Mouse (Mus musculus) myocyte (in vitro differentiated cells): ENCODE results near the gene Nup93. TPM values are rescaled to one million over a fixed set of nuclear protein-coding genes. Genes with fewer than 3 reads are reported as not detected.

ENCODE experiments used
- H3K27me3 ChIP-seq: one replicate; pipeline ENCODE4 v1.6.1; 2011; ENCODE audit not compliant: control insufficient read depth, insufficient read depth, insufficient read length
- H3K36me3 ChIP-seq: one replicate; pipeline ENCODE4 v1.6.1; 2011; ENCODE audit not compliant: control insufficient read depth, insufficient read depth
- H3K4me2 ChIP-seq: one replicate; pipeline ENCODE4 v1.6.1; 2011; ENCODE audit warnings: low read depth, control low read depth
- H3K4me3 ChIP-seq: one replicate; pipeline ENCODE4 v1.5.1; 2011; ENCODE audit warnings: mild to moderate bottlenecking, control low read depth, moderate library complexity
- H3K79me2 ChIP-seq: one replicate; pipeline ENCODE4 v1.6.1; 2011; ENCODE audit not compliant: control insufficient read depth, insufficient read depth
- H3ac ChIP-seq: one replicate; pipeline ENCODE4 v1.6.1; 2011; ENCODE audit not compliant: control insufficient read depth, insufficient read length
- CEBPB ChIP-seq: IDR thresholded peaks from 2 replicates; pipeline ENCODE4 v1.6.1; 2011; ENCODE audit warnings: mild to moderate bottlenecking, moderate library complexity; ENCODE audit not compliant: poor library complexity, insufficient read depth, severe bottlenecking
- E2F4 ChIP-seq: IDR thresholded peaks from one replicate; pipeline ENCODE4 v1.6.1; 2011; ENCODE audit warnings: mild to moderate bottlenecking, control low read depth, moderate library complexity; ENCODE audit not compliant: insufficient read depth
- MAX ChIP-seq: IDR thresholded peaks from one replicate; pipeline ENCODE4 v1.6.1; 2011; ENCODE audit warnings: low read depth, mild to moderate bottlenecking, control low read depth
- MYOD1 ChIP-seq, 3 experiments: IDR thresholded peaks; one replicate each; pipeline ENCODE4 v1.6.1; 2011; ENCODE audit warnings: control low read depth in 2 of 3, low read depth in 2 of 3, mild to moderate bottlenecking in 2 of 3, moderate library complexity in 1 of 3; ENCODE audit not compliant: insufficient read length in 2 of 3, control insufficient read depth in 1 of 3
- MYOG ChIP-seq, 3 experiments: IDR thresholded peaks; one replicate each; pipeline ENCODE4 v1.6.1; 2011; ENCODE audit warnings: control low read depth in 2 of 3, low read depth in 2 of 3, mild to moderate bottlenecking in 2 of 3; ENCODE audit not compliant: insufficient read length in 2 of 3, control insufficient read depth in 1 of 3, insufficient read depth in 1 of 3
- POLR2A ChIP-seq: IDR thresholded peaks from one replicate; pipeline ENCODE4 v1.6.1; 2011; ENCODE audit warnings: low read depth, mild to moderate bottlenecking, control low read depth, moderate library complexity; ENCODE audit not compliant: insufficient read length
- POLR2AphosphoS2 ChIP-seq: IDR thresholded peaks from one replicate; pipeline ENCODE4 v1.6.1; 2011; ENCODE audit warnings: low read depth, control low read depth; ENCODE audit not compliant: insufficient read length
- REST ChIP-seq: IDR thresholded peaks from one replicate; pipeline ENCODE4 v1.6.1; 2011; ENCODE audit warnings: mild to moderate bottlenecking, control low read depth, moderate library complexity; ENCODE audit not compliant: insufficient read depth, insufficient read length
- SRF ChIP-seq: IDR thresholded peaks from one replicate; pipeline ENCODE4 v1.6.1; 2011; ENCODE audit warnings: low read depth; ENCODE audit not compliant: control insufficient read depth, insufficient read length
- TCF12 ChIP-seq: IDR thresholded peaks from one replicate; pipeline ENCODE4 v1.6.1; 2011; ENCODE audit warnings: mild to moderate bottlenecking, control low read depth; ENCODE audit not compliant: poor library complexity, insufficient read depth, severe bottlenecking
- TCF3 ChIP-seq: IDR thresholded peaks from one replicate; pipeline ENCODE4 v1.6.1; 2011; ENCODE audit warnings: low read depth, control low read depth; ENCODE audit not compliant: insufficient read length
- USF1 ChIP-seq: IDR thresholded peaks from one replicate; pipeline ENCODE4 v1.6.1; 2011; ENCODE audit warnings: low read depth, mild to moderate bottlenecking, control low read depth, moderate library complexity
- polyA plus RNA-seq: library from polyadenylated mRNA; unstranded; fragments of >200 nt; fragmentation: generic; extraction: Trizol; gene quantifications from one replicate; pipeline ENCODE4 v1.2.1, GENCODE M21; 2012; ENCODE audit warnings: missing spikeins

Gene Nup93
- polyA plus RNA-seq, 1 experiment = 38.1 TPM

GRCm38 (mm10) chr8:94322083-94322482 lies 107.7 kb downstream of the Nup93 start:
- H3K4me3 ChIP-seq = no peak overlapping the region

GRCm38 (mm10) chr8:94323041-94323440 lies 108.7 kb downstream of the Nup93 start:
- TF ChIP-seq E2F4 (no peak), TCF12 (no peak), POLR2AphosphoS2 (no peak), POLR2A (no peak), CEBPB (no peak), REST (no peak), MYOG (IDR thresholded peaks at IDR 0.05; ENCODE audit: control insufficient read depth in 1 of 3, insufficient read depth in 1 of 3, insufficient read length in 2 of 3, low read depth in 2 of 3) (no peak), MAX (no peak)
- Histone ChIP-seq H3K4me3 (no peak overlapping the region), H3ac (no peak overlapping the region), H3K27me3 (no peaks in the 10 kb centered on the region), H3K4me2 (no peak overlapping the region), H3K79me2 (no peaks in the 10 kb centered on the region), H3K36me3 (no peaks in the 10 kb centered on the region)

More at GRCm38 (mm10) chr8:94322083-94322482, 107.7 kb downstream of the Nup93 start:
- Histone ChIP-seq H3K36me3 (no peaks in the 10 kb centered on the region), H3K27me3 (no peaks in the 10 kb centered on the region), H3K4me2 (no peak overlapping the region), H3ac (no peak overlapping the region), H3K79me2 (no peaks in the 10 kb centered on the region)
- TF ChIP-seq MYOD1 (IDR thresholded peaks at IDR 0.05; ENCODE audit: control insufficient read depth in 1 of 3, insufficient read length in 2 of 3, low read depth in 2 of 3) (peak; percentile 38 to 56 (median 52)), TCF12 (peak; percentile 46), SRF (no peak), MYOG (IDR thresholded peaks at IDR 0.05; ENCODE audit: control insufficient read depth in 1 of 3, insufficient read depth in 1 of 3, insufficient read length in 2 of 3, low read depth in 2 of 3) (peak in 2 of 3 experiments; percentile 34 to 67)

- TF ChIP-seq MYOG (IDR thresholded peaks at IDR 0.05; ENCODE audit: control insufficient read depth in 1 of 3, insufficient read depth in 1 of 3, insufficient read length in 2 of 3, low read depth in 2 of 3) (no peak), TCF12 (no peak), MYOD1 (IDR thresholded peaks at IDR 0.05; ENCODE audit: control insufficient read depth in 1 of 3, insufficient read length in 2 of 3, low read depth in 2 of 3) (no peak), USF1 (no peak), CEBPB (no peak), MAX (no peak), SRF (no peak), POLR2AphosphoS2 (no peak)
- Histone ChIP-seq H3K4me2 (no peak overlapping the region), H3K4me3 (no peak overlapping the region), H3K36me3 (no peaks in the 10 kb centered on the region), H3K27me3 (no peaks in the 10 kb centered on the region), H3K79me2 (no peaks in the 10 kb centered on the region), H3ac (no peak overlapping the region)
These were observed 109.7 kb downstream of the Nup93 start for GRCm38 (mm10) chr8:94324071-94324470.

- Histone ChIP-seq H3K4me2 (no peak overlapping the region), H3K36me3 (no peaks in the 10 kb centered on the region), H3K79me2 (no peaks in the 10 kb centered on the region), H3K4me3 (no peak overlapping the region), H3K27me3 (no peaks in the 10 kb centered on the region), H3ac (no peak overlapping the region)
- no peak for TF ChIP-seq SRF
- TF ChIP-seq CEBPB = no peak
- TF ChIP-seq MYOD1 (IDR thresholded peaks at IDR 0.05; ENCODE audit: control insufficient read depth in 1 of 3, insufficient read length in 2 of 3, low read depth in 2 of 3) = no peak
These were observed 111.7 kb downstream of the Nup93 start for GRCm38 (mm10) chr8:94326016-94326415.

GRCm38 (mm10) chr8:94328932-94329728 lies 114.8 kb downstream of the Nup93 start, which contains the start of gene Slc12a3:
Gene Slc12a3, plus strand, starts transcription at chr8:94329201.
- Histone ChIP-seq H3K79me2 (no peaks in the 10 kb centered on the region), H3K4me3 (no peak within 1 kb of the TSS), H3K27me3 (peaks cover 12% of the 10 kb centered on the region), H3K36me3 (no peaks in the 10 kb centered on the region), H3K4me2 (no peak within 1 kb of the TSS), H3ac (no peak within 1 kb of the TSS)
- no peak for TF ChIP-seq POLR2A
- TF ChIP-seq POLR2AphosphoS2 = no peak
- TF ChIP-seq REST = no peak
- TF ChIP-seq MAX = no peak
- TF ChIP-seq TCF3 = no peak
- TF ChIP-seq TCF12 = no peak
- TF ChIP-seq MYOG (IDR thresholded peaks at IDR 0.05; ENCODE audit: control insufficient read depth in 1 of 3, insufficient read depth in 1 of 3, insufficient read length in 2 of 3, low read depth in 2 of 3) = no peak
- TF ChIP-seq E2F4 = no peak
